Mouse (Mus musculus) bone marrow macrophage, adult 2 months (primary cell): ENCODE measurements around the gene Dpf3.

Experiments
- CTCF ChIP-seq: IDR thresholded peaks from 2 replicates; pipeline ENCODE4 v1.5.1; 2012; ENCODE audit warnings: low read depth, mild to moderate bottlenecking, low read length, moderate library complexity
- POLR2A ChIP-seq: IDR thresholded peaks from 2 replicates; pipeline ENCODE4 v1.6.1; 2012; ENCODE audit warnings: mild to moderate bottlenecking, low read depth, low read length, borderline replicate concordance

- no peak for TF ChIP-seq CTCF
- no peak for TF ChIP-seq POLR2A
Measured at GRCm38 (mm10) chr12:83208011-83208410, 279.5 kb downstream of the Dpf3 start.
